Mouse (Mus musculus): ENCODE results near the gene Xcr1. TPM values are rescaled to one million over a fixed set of nuclear protein-coding genes. Genes with fewer than 3 reads are reported as not detected.

The Xcr1 gene
- not detected in 2 replicates for polyA plus RNA-seq (2014; fragmentation: Nextera tagmentation; extraction: Ambion mirVana)

GRCm38 (mm10) chr9:123861929-123862328 is at the start of gene Xcr1:
Gene Xcr1, minus strand, starts transcription at chr9:123862029.
- H3K9me3 ChIP-seq (replicated peaks; ENCODE audit: control insufficient read depth, low read length) = no peaks in the 10 kb centered on the region
- no peak within 1 kb of the TSS for H3K27ac ChIP-seq (replicated peaks; ENCODE audit: low read depth, low read length)
- 87% methylated on average over 9 of the region's 9 CpGs for WGBS
- no peaks in the 10 kb centered on the region for H3K4me1 ChIP-seq (ENCODE audit: control insufficient read depth, insufficient read depth, low read length)
- H3K4me3 ChIP-seq (ENCODE audit: low read depth, low read length) = no peak within 1 kb of the TSS
- H3K27me3 ChIP-seq (ENCODE audit: control insufficient read depth, insufficient read depth, low read length) = no peaks in the 10 kb centered on the region
- no peak within 1 kb of the TSS for H3K9ac ChIP-seq (replicated peaks; ENCODE audit: low read length)
- no peak for DNase-seq (ENCODE audit: low spot score)
- H3K36me3 ChIP-seq (replicated peaks; ENCODE audit: control insufficient read depth, insufficient read depth, low read depth, low read length) = no peaks in the 10 kb centered on the region
- H3K4me2 ChIP-seq (ENCODE audit: low read depth, low read length) = no peak within 1 kb of the TSS
- ATAC-seq (replicated peaks; ENCODE audit: insufficient number of reproducible peaks, low FRiP score, low TSS enrichment, low read depth) = no peak

GRCm38 (mm10) chr9:123872049-123872448 is 10.2 kb upstream of the Xcr1 start:
- no peaks in the 10 kb centered on the region for H3K36me3 ChIP-seq (replicated peaks; ENCODE audit: control insufficient read depth, insufficient read depth, low read depth, low read length)
- no peak overlapping the region for H3K4me3 ChIP-seq (ENCODE audit: low read depth, low read length)
- no peak overlapping the region for H3K9ac ChIP-seq (replicated peaks; ENCODE audit: low read length)
- DNase-seq (ENCODE audit: low spot score) = no peak
- H3K4me2 ChIP-seq (ENCODE audit: low read depth, low read length) = no peak overlapping the region
- H3K27me3 ChIP-seq (ENCODE audit: control insufficient read depth, insufficient read depth, low read length) = no peaks in the 10 kb centered on the region
- 76% methylated on average over 4 of the region's 4 CpGs for WGBS
- ATAC-seq (replicated peaks; ENCODE audit: insufficient number of reproducible peaks, low FRiP score, low TSS enrichment, low read depth) = no peak
- H3K4me1 ChIP-seq (ENCODE audit: control insufficient read depth, insufficient read depth, low read length) = no peaks in the 10 kb centered on the region
- no peak overlapping the region for H3K27ac ChIP-seq (replicated peaks; ENCODE audit: low read depth, low read length)
- H3K9me3 ChIP-seq (replicated peaks; ENCODE audit: control insufficient read depth, low read length) = no peaks in the 10 kb centered on the region

- Histone ChIP-seq H3K4me3 (ENCODE audit: low read depth, low read length) (no peak overlapping the region), H3K4me1 (ENCODE audit: control insufficient read depth, insufficient read depth, low read length) (no peaks in the 10 kb centered on the region), H3K4me2 (ENCODE audit: low read depth, low read length) (no peak overlapping the region), H3K27ac (replicated peaks; ENCODE audit: low read depth, low read length) (no peak overlapping the region), H3K9me3 (replicated peaks; ENCODE audit: control insufficient read depth, low read length) (no peaks in the 10 kb centered on the region), H3K9ac (replicated peaks; ENCODE audit: low read length) (no peak overlapping the region), H3K27me3 (ENCODE audit: control insufficient read depth, insufficient read depth, low read length) (no peaks in the 10 kb centered on the region), H3K36me3 (replicated peaks; ENCODE audit: control insufficient read depth, insufficient read depth, low read depth, low read length) (no peaks in the 10 kb centered on the region)
- WGBS = 79% methylated on average over 3 of the region's 6 CpGs
- ATAC-seq (replicated peaks; ENCODE audit: insufficient number of reproducible peaks, low FRiP score, low TSS enrichment, low read depth) (no peak), DNase-seq (ENCODE audit: low spot score) (no peak)
Observed at GRCm38 (mm10) chr9:123869167-123869784, 7.4 kb upstream of the Xcr1 start.

- H3K4me3 ChIP-seq (ENCODE audit: low read depth, low read length) = no peak overlapping the region
- H3K36me3 ChIP-seq (replicated peaks; ENCODE audit: control insufficient read depth, insufficient read depth, low read depth, low read length) = no peaks in the 10 kb centered on the region
- H3K4me1 ChIP-seq (ENCODE audit: control insufficient read depth, insufficient read depth, low read length) = no peaks in the 10 kb centered on the region
- ATAC-seq (replicated peaks; ENCODE audit: insufficient number of reproducible peaks, low FRiP score, low TSS enrichment, low read depth) (no peak), DNase-seq (ENCODE audit: low spot score) (no peak)
- H3K9ac ChIP-seq (replicated peaks; ENCODE audit: low read length) = no peak overlapping the region
- 90% methylated on average over 1 of the region's 1 CpGs for WGBS
- H3K27me3 ChIP-seq (ENCODE audit: control insufficient read depth, insufficient read depth, low read length) = no peaks in the 10 kb centered on the region
- H3K9me3 ChIP-seq (replicated peaks; ENCODE audit: control insufficient read depth, low read length) = no peaks in the 10 kb centered on the region
- H3K4me2 ChIP-seq (ENCODE audit: low read depth, low read length) = no peak overlapping the region
- H3K27ac ChIP-seq (replicated peaks; ENCODE audit: low read depth, low read length) = no peak overlapping the region
Observed at GRCm38 (mm10) chr9:123863641-123864040, 1.8 kb upstream of the Xcr1 start.

- no peaks in the 10 kb centered on the region for H3K36me3 ChIP-seq (replicated peaks; ENCODE audit: control insufficient read depth, insufficient read depth, low read depth, low read length)
- H3K27ac ChIP-seq (replicated peaks; ENCODE audit: low read depth, low read length) = no peak overlapping the region
- H3K9me3 ChIP-seq (replicated peaks; ENCODE audit: control insufficient read depth, low read length) = no peaks in the 10 kb centered on the region
- ATAC-seq (replicated peaks; ENCODE audit: insufficient number of reproducible peaks, low FRiP score, low TSS enrichment, low read depth) (no peak), DNase-seq (ENCODE audit: low spot score) (no peak)
- no peaks in the 10 kb centered on the region for H3K27me3 ChIP-seq (ENCODE audit: control insufficient read depth, insufficient read depth, low read length)
- no peaks in the 10 kb centered on the region for H3K4me1 ChIP-seq (ENCODE audit: control insufficient read depth, insufficient read depth, low read length)
- H3K4me2 ChIP-seq (ENCODE audit: low read depth, low read length) = no peak overlapping the region
- 74% methylated on average over 1 of the region's 1 CpGs for WGBS
- no peak overlapping the region for H3K9ac ChIP-seq (replicated peaks; ENCODE audit: low read length)
- H3K4me3 ChIP-seq (ENCODE audit: low read depth, low read length) = no peak overlapping the region
Observed at GRCm38 (mm10) chr9:123862895-123863616, 1.2 kb upstream of the Xcr1 start.

GRCm38 (mm10) chr9:123856836-123857235 is 5.0 kb downstream of the Xcr1 start:
- Histone ChIP-seq H3K9ac (replicated peaks; ENCODE audit: low read length) (no peak overlapping the region), H3K27me3 (ENCODE audit: control insufficient read depth, insufficient read depth, low read length) (no peaks in the 10 kb centered on the region), H3K4me1 (ENCODE audit: control insufficient read depth, insufficient read depth, low read length) (no peaks in the 10 kb centered on the region), H3K4me2 (ENCODE audit: low read depth, low read length) (no peak overlapping the region), H3K36me3 (replicated peaks; ENCODE audit: control insufficient read depth, insufficient read depth, low read depth, low read length) (no peaks in the 10 kb centered on the region), H3K9me3 (replicated peaks; ENCODE audit: control insufficient read depth, low read length) (no peaks in the 10 kb centered on the region), H3K27ac (replicated peaks; ENCODE audit: low read depth, low read length) (no peak overlapping the region), H3K4me3 (ENCODE audit: low read depth, low read length) (no peak overlapping the region)
- DNase-seq (ENCODE audit: low spot score) (no peak), ATAC-seq (replicated peaks; ENCODE audit: insufficient number of reproducible peaks, low FRiP score, low TSS enrichment, low read depth) (no peak)
- 78% methylated on average over 2 of the region's 2 CpGs for WGBS

- no peak overlapping the region for H3K27ac ChIP-seq (replicated peaks; ENCODE audit: low read depth, low read length)
- H3K9me3 ChIP-seq (replicated peaks; ENCODE audit: control insufficient read depth, low read length) = no peaks in the 10 kb centered on the region
- DNase-seq (ENCODE audit: low spot score) (peak; percentile 3), ATAC-seq (replicated peaks; ENCODE audit: insufficient number of reproducible peaks, low FRiP score, low TSS enrichment, low read depth) (no peak)
- H3K36me3 ChIP-seq (replicated peaks; ENCODE audit: control insufficient read depth, insufficient read depth, low read depth, low read length) = no peaks in the 10 kb centered on the region
- WGBS = 64% methylated on average over 5 of the region's 5 CpGs
- no peaks in the 10 kb centered on the region for H3K4me1 ChIP-seq (ENCODE audit: control insufficient read depth, insufficient read depth, low read length)
- peak overlapping the region; percentile 23; the same call in 1 of the 2 replicates for H3K9ac ChIP-seq (replicated peaks; ENCODE audit: low read length)
- H3K27me3 ChIP-seq (ENCODE audit: control insufficient read depth, insufficient read depth, low read length) = no peaks in the 10 kb centered on the region
- H3K4me3 ChIP-seq (ENCODE audit: low read depth, low read length) = peak overlapping the region; percentile 18
- peak overlapping the region; percentile 21; the same call in 1 of the 2 replicates for H3K4me2 ChIP-seq (ENCODE audit: low read depth, low read length)
Observed at GRCm38 (mm10) chr9:123852449-123853390, 9.1 kb downstream of the Xcr1 start.

Measured in embryonic facial prominence, embryonic 11.5 days (tissue).